Mouse (Mus musculus) bone marrow, adult 2 months (tissue): ENCODE results near the gene Pdlim3.

Source experiments
- CTCF ChIP-seq: fragments of 200-500 bp; IDR thresholded peaks from 2 replicates; pipeline ENCODE4 v1.5.1; 2011; ENCODE audit warnings: low read length, control low read depth; ENCODE audit not compliant: control insufficient read depth, insufficient read depth
- POLR2A ChIP-seq: fragments of 200-500 bp; IDR thresholded peaks from 2 replicates; pipeline ENCODE4 v1.6.1; 2011; ENCODE audit warnings: low read depth, mild to moderate bottlenecking, control low read depth, low read length, borderline replicate concordance; ENCODE audit not compliant: control insufficient read depth

- no peak for TF ChIP-seq POLR2A
- TF ChIP-seq CTCF = no peak
Measured at GRCm38 (mm10) chr8:45880457-45880856, 4.8 kb upstream of the Pdlim3 start.
